Mouse (Mus musculus): ENCODE measurements at regions not wholly inside any gene's neighbourhood (a gene's known extent, or its start where the extent isn't known, plus 50 kb on each side); places are given as distances from the start of the nearest gene placed in this dataset.

DNA sequence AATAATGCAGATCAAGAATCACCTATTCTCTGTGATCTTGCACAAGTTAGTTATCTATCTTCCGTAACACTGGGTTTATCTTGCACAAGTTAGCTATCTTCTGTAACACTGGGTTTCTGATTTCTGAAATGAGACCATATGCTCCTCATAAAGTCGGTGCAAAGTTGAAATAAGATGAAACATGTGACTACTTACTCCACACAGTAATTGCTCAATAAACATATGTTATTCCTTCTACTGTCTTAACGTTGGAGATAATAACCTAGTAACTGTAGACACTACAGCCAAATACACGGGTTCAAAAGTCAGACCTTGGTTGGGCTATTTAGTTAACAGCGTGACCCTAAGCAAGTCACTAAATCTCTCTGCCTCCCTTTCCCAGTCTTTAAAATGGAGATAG is 65.8 kb upstream of the Atp11b start:
- TF ChIP-seq CTCF (IDR thresholded peaks at IDR 0.05; ENCODE audit: low read depth, low read length) (no peak), POLR2A (IDR thresholded peaks at IDR 0.05; ENCODE audit: extremely low read depth, insufficient read depth, low read length) (no peak)
